Mouse (Mus musculus) ES-E14 (cell line): ENCODE data around the gene Itgb5. TPM values are rescaled to one million over a fixed set of nuclear protein-coding genes. Genes with fewer than 3 reads are reported as not detected.

Experiments used
- DNase-seq: peaks from one replicate; pipeline ENCODE4 v3.0.0-alpha.2; 2013; ENCODE audit warnings: low read depth, low spot score
- H3K27ac ChIP-seq: 2 replicates; pipeline ENCODE4 v1.5.1; 2012; ENCODE audit warnings: low read depth, mild to moderate bottlenecking, low read length, moderate library complexity, mixed read lengths; ENCODE audit not compliant: poor library complexity, insufficient read depth, severe bottlenecking
- H3K36me3 ChIP-seq: 2 replicates; pipeline ENCODE4 v1.6.1; 2012; ENCODE audit warnings: mild to moderate bottlenecking, low read length, moderate library complexity, mixed read lengths; ENCODE audit not compliant: control insufficient read depth, poor library complexity, insufficient read depth, severe bottlenecking
- H3K4me1 ChIP-seq, 2 experiments: fragments of 150-350 bp in 1 of 2; sonication (generic) in 1 of 2; 2 replicates each; pipeline ENCODE4 v1.6.1; 2012; ENCODE audit warnings: low read length in 2 of 2, mild to moderate bottlenecking in 1 of 2, mixed read lengths in 1 of 2; ENCODE audit not compliant: control insufficient read depth in 2 of 2, insufficient read depth in 2 of 2, poor library complexity in 1 of 2
- H3K4me3 ChIP-seq, 2 experiments: fragments of 150-350 bp in 1 of 2; sonication (generic) in 1 of 2; 2 replicates each; pipeline ENCODE4 v1.5.1; 2012; ENCODE audit warnings: low read length in 2 of 2, low read depth in 1 of 2, mild to moderate bottlenecking in 1 of 2, mixed read lengths in 1 of 2; ENCODE audit not compliant: insufficient read depth in 1 of 2, poor library complexity in 1 of 2, severe bottlenecking in 1 of 2
- H3K9ac ChIP-seq: 2 replicates; pipeline ENCODE4 v1.6.1; 2012; ENCODE audit warnings: low read depth, mild to moderate bottlenecking, low read length, mixed read lengths; ENCODE audit not compliant: poor library complexity, insufficient read depth, severe bottlenecking
- H3K9me3 ChIP-seq: fragments of 150-350 bp; sonication (generic); 2 replicates; pipeline ENCODE4 v1.6.1; 2012; ENCODE audit warnings: low read depth, mild to moderate bottlenecking, low read length; ENCODE audit not compliant: control insufficient read depth, insufficient read depth
- CHD2 ChIP-seq: IDR thresholded peaks from 2 replicates; pipeline ENCODE4 v1.6.1; 2014; ENCODE audit warnings: mild to moderate bottlenecking, low read depth, low read length, inconsistent platforms
- HCFC1 ChIP-seq: IDR thresholded peaks from 2 replicates; pipeline ENCODE4 v1.6.1; 2012; ENCODE audit warnings: low read length, inconsistent platforms, borderline replicate concordance; ENCODE audit not compliant: insufficient read depth
- MAFK ChIP-seq: IDR thresholded peaks from 2 replicates; pipeline ENCODE4 v1.6.1; 2014; ENCODE audit warnings: mild to moderate bottlenecking, low read depth, low read length, inconsistent platforms; ENCODE audit not compliant: insufficient read depth
- ZC3H11A ChIP-seq: IDR thresholded peaks from 2 replicates; pipeline ENCODE4 v1.6.1; 2012; ENCODE audit warnings: low read depth, mild to moderate bottlenecking, inconsistent platforms, low read length, borderline replicate concordance
- ZNF384 ChIP-seq: IDR thresholded peaks from 2 replicates; pipeline ENCODE4 v1.6.1; 2012; ENCODE audit warnings: low read depth, low read length, inconsistent platforms
- in situ Hi-C, 2 experiments: fragments of 600-800 bp; cut with MboI; formaldehyde crosslinking; loops; one replicate each; pipeline ENCODE4 v1.15.1; 2025; ENCODE audit warnings: low sequenced_read_pairs in 2 of 2, inconsistent platforms in 1 of 2; ENCODE audit not compliant: unreplicated experiment in 2 of 2
- total RNA-seq: library from RNA; depleted of rRNA; stranded (reverse); fragments of 300-350 nt; gene quantifications from 2 replicates; pipeline ENCODE4 v1.2.3, GENCODE M21; 2012

The Itgb5 gene
- total RNA-seq, 1 experiment = 60.6 TPM

DNA sequence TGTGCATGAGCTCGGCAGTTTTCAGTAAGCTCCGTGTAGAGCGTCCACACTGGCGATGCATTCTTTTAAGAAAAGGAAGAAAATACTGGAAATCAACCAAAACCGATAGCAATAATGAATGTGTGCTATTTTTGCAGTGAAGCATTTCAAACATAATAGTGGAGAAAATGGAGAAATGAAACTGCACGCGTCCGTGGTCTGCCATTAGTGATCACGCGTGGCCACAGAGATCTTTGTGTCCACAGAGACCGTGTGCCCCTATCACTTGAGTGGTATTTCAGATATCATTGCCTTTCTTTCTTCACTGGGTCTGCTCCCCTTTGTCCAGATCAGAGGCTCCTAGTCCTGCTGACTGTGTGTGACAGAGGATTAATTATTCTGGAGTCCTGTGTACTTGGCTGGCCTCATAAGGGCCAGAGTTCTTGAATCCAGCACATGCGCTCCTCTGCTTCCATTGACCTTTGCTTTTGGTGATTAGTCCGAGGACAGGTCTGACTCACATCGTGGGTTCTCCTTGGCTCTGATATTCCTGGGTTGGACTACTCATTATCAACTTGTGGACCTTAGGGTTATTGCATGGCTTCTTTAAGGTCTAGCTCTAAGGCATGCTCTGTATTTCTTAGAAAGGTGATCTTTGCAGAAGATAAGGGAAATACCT lies 56.3 kb downstream of the Itgb5 start:
- H3K4me3 ChIP-seq = no peak overlapping the region
- TF ChIP-seq ZC3H11A = no peak
- TF ChIP-seq MAFK = no peak
- no peak for TF ChIP-seq ZNF384
- TF ChIP-seq CHD2 = no peak
- no peak for TF ChIP-seq HCFC1
- H3K4me1 ChIP-seq = peaks cover 8 to 24% of the 10 kb centered on the region in 2 experiments
- in situ Hi-C loops = no loop called here
- no peaks in the 10 kb centered on the region for H3K36me3 ChIP-seq
- no peak overlapping the region for H3K9ac ChIP-seq
- H3K27ac ChIP-seq = no peak overlapping the region
- H3K9me3 ChIP-seq = no peaks in the 10 kb centered on the region
- DNase-seq = no peak

DNA sequence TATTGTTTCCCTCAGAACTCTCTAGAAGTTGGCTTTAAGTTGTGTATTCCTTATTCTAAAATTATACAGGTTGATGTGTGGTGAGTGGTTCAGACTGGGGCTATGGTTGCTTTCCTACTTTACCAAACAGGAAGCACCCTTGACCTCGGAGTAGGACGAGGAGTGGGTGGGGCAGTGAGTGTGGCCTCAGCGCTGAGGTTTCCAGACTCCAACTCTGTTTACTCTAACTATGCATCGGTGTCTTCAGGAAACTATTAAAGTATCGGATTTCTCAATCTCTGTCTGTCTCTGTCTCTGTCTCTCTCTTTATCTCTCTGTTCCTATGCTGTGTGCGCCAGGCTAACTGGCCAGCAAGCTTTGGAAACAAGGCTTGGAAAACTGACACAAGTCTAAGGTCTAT lies 57.2 kb downstream of the Itgb5 start:
- Histone ChIP-seq H3K9ac (no peak overlapping the region), H3K36me3 (no peaks in the 10 kb centered on the region), H3K27ac (no peak overlapping the region; the same call in 1 of the 2 replicates), H3K4me3 (no peak overlapping the region), H3K9me3 (no peaks in the 10 kb centered on the region), H3K4me1 (peaks cover 12 to 31% of the 10 kb centered on the region in 2 experiments)
- TF ChIP-seq ZNF384 (no peak), ZC3H11A (no peak), MAFK (no peak), HCFC1 (no peak), CHD2 (no peak)
- in situ Hi-C loops = no loop called here
- no peak for DNase-seq

DNA sequence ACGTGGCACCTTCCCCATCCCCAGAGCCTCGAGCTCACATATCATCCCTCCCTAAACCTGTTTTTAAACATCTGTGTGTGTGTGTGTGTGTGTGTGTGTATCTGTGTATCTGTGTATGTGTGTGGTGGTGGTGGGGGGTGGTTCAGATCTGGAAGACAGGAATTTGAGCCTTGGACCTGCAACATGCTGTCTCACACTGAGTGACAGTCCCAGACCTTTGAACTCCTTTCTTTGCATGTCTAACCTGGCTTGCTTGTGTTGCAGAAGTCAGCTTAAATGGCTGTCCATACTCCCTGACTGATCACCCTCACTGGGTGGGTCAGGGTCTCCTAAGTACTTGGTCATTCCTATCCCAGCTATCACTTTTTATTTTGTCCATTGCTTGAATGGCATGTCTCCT lies 58.5 kb downstream of the Itgb5 start:
- peaks cover 12 to 29% of the 10 kb centered on the region in 2 experiments for H3K4me1 ChIP-seq
- TF ChIP-seq CHD2 = no peak
- TF ChIP-seq ZNF384 = no peak
- no peak for TF ChIP-seq MAFK
- TF ChIP-seq ZC3H11A = no peak
- no peak for TF ChIP-seq HCFC1

DNA sequence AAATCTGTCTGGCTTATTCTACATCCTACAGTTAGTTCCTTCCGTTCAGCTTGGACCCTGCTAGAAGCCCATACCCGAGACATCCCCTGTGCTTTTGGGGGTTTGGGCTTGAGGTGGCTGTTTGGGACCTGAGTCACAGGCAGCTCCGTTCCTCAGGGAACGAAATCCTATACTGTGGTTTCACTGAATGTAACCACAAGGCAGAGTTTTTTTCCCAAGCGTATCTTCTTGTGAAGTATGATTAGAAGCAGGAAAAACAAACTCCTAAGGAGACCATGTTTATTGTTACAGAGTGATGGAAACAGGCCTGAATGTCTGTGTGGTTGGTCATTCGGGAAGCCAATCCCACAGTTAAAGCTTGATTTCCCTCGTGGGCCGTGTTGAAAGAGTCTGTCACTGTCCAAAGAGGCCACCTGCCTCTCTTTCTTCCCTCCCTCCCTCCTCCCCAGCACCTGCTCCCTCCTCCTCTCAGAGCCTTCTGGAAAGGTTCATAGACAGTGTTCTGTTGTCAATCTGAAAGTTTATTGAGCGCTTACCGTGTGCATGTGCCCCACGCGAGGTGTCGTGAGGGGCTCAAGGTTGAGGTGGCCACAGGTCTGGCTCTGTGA lies 59.6 kb downstream of the Itgb5 start:
- H3K9me3 ChIP-seq = no peaks in the 10 kb centered on the region
- in situ Hi-C loops = no loop called here
- H3K36me3 ChIP-seq = no peaks in the 10 kb centered on the region
- no peak overlapping the region for H3K4me3 ChIP-seq
- no peak for DNase-seq
- no peak overlapping the region for H3K27ac ChIP-seq
- peaks cover 9 to 26% of the 10 kb centered on the region in 2 experiments; a peak in 3 of 4 replicates for H3K4me1 ChIP-seq
- TF ChIP-seq ZNF384 (no peak), HCFC1 (no peak), ZC3H11A (no peak), CHD2 (no peak), MAFK (no peak)
- H3K9ac ChIP-seq = no peak overlapping the region

More for the DNA sequence above, 58.5 kb downstream of the Itgb5 start:
- Histone ChIP-seq H3K4me3 (no peak overlapping the region), H3K27ac (no peak overlapping the region), H3K9me3 (no peaks in the 10 kb centered on the region), H3K9ac (no peak overlapping the region), H3K36me3 (no peaks in the 10 kb centered on the region)
- no peak for DNase-seq
- in situ Hi-C loops = no loop called here

DNA sequence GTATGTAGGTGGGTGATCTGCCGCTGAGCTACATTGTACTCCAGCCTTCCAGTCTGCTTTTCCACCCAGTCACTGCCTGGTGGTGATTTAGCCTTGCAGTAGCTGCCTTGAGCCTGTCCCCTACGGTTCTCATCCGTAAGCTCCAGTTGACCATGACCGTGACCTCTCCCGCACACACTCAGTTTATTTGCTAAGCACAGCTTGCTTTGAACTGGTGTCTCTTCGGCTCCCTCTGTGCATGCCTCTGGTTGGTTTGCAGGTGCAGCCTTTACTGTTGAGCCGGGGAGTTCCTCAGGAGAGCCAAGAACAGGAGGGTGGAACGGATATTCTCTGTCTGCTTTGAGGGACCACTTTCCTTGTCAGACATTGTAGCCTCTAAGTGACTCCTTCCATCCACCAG lies 61.6 kb downstream of the Itgb5 start:
- TF ChIP-seq CHD2 = no peak
- no peak for TF ChIP-seq HCFC1
- TF ChIP-seq MAFK = no peak
- TF ChIP-seq ZC3H11A = no peak
- no peak for TF ChIP-seq ZNF384
- in situ Hi-C loops = no loop called here
- peaks cover 7 to 21% of the 10 kb centered on the region in 2 experiments; a peak in 3 of 4 replicates for H3K4me1 ChIP-seq
- no peak overlapping the region for H3K4me3 ChIP-seq
- H3K9me3 ChIP-seq = no peaks in the 10 kb centered on the region
- no peak overlapping the region for H3K27ac ChIP-seq
- no peaks in the 10 kb centered on the region for H3K36me3 ChIP-seq
- no peak for DNase-seq
- H3K9ac ChIP-seq = no peak overlapping the region
